Mouse (Mus musculus): ENCODE results near the gene Ano10. TPM values are rescaled to one million over a fixed set of nuclear protein-coding genes. Genes with fewer than 3 reads are reported as not detected.
"Not testable (repeated sequence)": the region's sequence is repeated elsewhere in the genome, so short reads cannot be mapped to it uniquely, and the experiment has no call there.

The Ano10 gene
- total and polyA plus RNA-seq, 2 experiments from 2014 or later = 34.5 to 48.6 TPM

DNA sequence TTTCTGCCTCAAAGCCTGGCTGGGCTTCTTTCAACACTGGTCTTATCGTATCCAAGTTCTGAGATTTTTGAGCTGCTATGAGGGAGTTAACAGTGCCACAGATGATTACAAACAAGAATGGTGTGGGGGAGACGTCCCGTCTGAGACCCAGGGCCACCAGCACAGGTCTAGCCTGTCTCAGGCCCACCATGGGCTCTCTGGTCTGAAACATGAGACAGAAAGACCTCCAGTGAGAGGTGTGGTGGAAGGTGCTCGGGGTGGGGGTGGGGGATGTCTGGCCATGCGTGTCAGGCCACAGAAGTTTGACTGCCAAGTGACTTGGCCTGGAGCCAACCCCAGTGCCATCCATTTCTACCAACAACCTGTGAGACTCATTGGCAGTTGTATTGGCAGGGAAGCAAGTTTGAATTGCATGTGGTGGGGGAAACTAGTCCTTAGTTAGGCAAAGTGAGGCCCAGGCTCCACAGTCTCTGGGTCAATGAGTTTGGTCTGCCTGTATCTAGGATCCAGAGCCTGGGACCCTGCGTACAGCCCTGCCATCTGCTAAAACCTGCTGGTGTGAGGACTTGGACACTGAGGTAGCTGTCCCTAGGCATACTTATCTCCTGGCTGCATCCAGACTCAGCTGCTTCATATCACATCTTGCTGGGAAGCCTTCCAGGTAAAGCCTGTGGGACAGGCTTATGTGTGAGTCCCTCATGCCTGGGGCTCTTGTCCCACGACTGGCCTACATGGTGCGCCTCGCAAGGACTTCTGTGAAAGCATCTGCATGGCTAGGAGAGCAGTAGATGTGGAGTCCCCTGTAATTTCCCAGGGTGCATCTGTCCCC lies 120.6 kb downstream of the Ano10 start:
- no peaks in the 10 kb centered on the region for H3K9me3 ChIP-seq (ENCODE audit: low read length)
- H3K4me1 ChIP-seq (ENCODE audit: insufficient read depth, low read length) = no peaks in the 10 kb centered on the region
- no peak for TF ChIP-seq CTCF (IDR thresholded peaks at IDR 0.05; ENCODE audit: low read depth)
- ATAC-seq = 0 out of 2 replicates have a peak, but pooled peaks have one; percentile 16
- H3K4me3 ChIP-seq (ENCODE audit: low read length) = no peak overlapping the region
- peak; percentile 68 for DNase-seq (ENCODE audit: low spot score)
- no peak overlapping the region for H3K4me2 ChIP-seq (ENCODE audit: low read depth, low read length)
- H3K36me3 ChIP-seq (ENCODE audit: insufficient read depth, low read length) = peaks cover 9% of the 10 kb centered on the region; the same call in 1 of the 2 replicates
- H3K27ac ChIP-seq = no peak overlapping the region
- no peak overlapping the region for H3K9ac ChIP-seq (replicated peaks; ENCODE audit: low read length)
- no peaks in the 10 kb centered on the region for H3K27me3 ChIP-seq (ENCODE audit: insufficient read depth, low read length)
- 58% methylated on average over 9 of the region's 9 CpGs for WGBS

DNA sequence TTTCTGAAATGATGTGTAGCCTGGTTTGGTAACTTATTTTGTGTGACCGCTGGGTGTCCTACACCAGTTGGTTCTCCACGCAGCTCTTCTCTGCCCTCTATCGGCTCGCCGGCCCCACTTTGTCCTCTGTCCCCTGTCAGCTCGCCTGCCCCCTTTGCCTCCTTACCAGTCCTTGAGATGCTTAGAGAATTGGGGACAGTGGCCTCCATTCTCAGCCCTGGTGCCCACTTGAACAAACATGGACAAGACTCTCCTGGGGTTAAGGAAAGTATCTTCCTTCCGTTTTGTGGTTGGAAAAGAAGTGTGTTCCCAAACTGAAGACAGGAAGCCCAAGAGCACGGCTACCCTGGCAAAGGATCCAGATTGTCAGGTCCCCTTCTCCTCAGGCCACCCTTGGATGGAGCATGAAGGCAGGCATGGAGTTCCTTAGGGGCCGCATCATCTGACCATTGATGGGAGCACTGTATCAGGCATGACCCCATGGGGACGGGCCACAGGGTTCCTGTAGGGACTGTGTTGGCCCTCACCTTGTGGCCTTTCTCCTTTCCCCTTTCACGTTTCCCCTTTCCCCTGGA lies 121.5 kb downstream of the Ano10 start:
- Histone ChIP-seq H3K9ac (replicated peaks; ENCODE audit: low read length) (no peak overlapping the region), H3K4me1 (ENCODE audit: insufficient read depth, low read length) (no peaks in the 10 kb centered on the region), H3K9me3 (ENCODE audit: low read length) (no peaks in the 10 kb centered on the region), H3K36me3 (ENCODE audit: insufficient read depth, low read length) (peaks cover 9% of the 10 kb centered on the region; the same call in 1 of the 2 replicates), H3K4me2 (ENCODE audit: low read depth, low read length) (no peak overlapping the region), H3K4me3 (ENCODE audit: low read length) (no peak overlapping the region), H3K27me3 (ENCODE audit: insufficient read depth, low read length) (no peaks in the 10 kb centered on the region), H3K27ac (no peak overlapping the region)
- no peak for ATAC-seq
- DNase-seq (ENCODE audit: low spot score) = no peak
- no peak for TF ChIP-seq CTCF (IDR thresholded peaks at IDR 0.05; ENCODE audit: low read depth)
- 87% methylated on average over 11 of the region's 11 CpGs for WGBS

DNA sequence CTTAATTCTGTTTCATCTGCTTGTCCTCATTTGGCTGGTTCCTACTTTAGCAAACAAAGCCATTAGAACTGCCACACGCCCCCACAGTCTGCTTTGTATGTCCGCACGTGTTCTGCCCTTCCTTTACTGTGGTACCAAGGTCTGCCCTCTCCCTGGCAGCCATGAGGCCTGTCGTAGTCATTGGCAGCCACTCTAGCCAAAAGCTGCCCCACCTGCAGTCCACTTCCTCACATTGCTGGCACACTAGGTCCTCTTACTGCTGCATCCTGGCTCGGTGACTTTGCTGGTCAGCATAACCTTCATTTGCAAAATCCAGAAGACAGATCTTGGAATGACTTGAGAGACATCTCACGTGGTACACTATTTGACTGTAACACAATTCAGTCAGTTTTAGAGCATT lies 124.3 kb downstream of the Ano10 start:
- TF ChIP-seq CTCF (IDR thresholded peaks at IDR 0.05; ENCODE audit: low read depth) = no peak
- peaks cover 22% of the 10 kb centered on the region; the same call in 1 of the 2 replicates for H3K36me3 ChIP-seq (ENCODE audit: insufficient read depth, low read length)
- H3K27me3 ChIP-seq (ENCODE audit: insufficient read depth, low read length) = no peaks in the 10 kb centered on the region
- no peak overlapping the region for H3K4me3 ChIP-seq (ENCODE audit: low read length)
- DNase-seq (ENCODE audit: low spot score) = no peak
- no peaks in the 10 kb centered on the region for H3K9me3 ChIP-seq (ENCODE audit: low read length)
- no peak overlapping the region for H3K9ac ChIP-seq (replicated peaks; ENCODE audit: low read length)
- no peak overlapping the region for H3K27ac ChIP-seq
- H3K4me2 ChIP-seq (ENCODE audit: low read depth, low read length) = no peak overlapping the region
- peak; percentile 33; the same call in 1 of the 2 replicates for ATAC-seq
- H3K4me1 ChIP-seq (ENCODE audit: insufficient read depth, low read length) = no peaks in the 10 kb centered on the region
- 70% methylated on average over 6 of the region's 6 CpGs for WGBS

DNA sequence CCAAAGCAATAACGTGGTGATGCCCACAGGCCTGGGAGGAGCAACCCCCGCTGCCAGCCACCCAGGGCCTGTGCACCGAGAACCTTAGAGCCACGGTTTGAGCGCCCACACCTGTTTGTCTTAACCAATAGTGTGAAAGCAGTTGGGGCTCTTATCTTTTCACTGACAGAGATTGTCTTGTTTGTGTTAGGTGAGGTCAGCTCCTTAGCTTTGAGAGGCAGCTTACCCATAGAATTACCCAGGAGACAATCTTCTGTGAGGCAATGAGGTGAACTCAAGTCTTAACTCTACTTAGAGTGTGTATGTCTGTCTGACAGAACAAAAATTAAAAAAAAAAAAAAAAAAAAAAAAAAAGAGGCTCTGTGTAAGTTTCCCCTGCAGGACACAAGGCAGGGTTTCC lies 126.5 kb downstream of the Ano10 start:
- H3K9ac ChIP-seq (replicated peaks; ENCODE audit: low read length); H3K4me1 ChIP-seq (ENCODE audit: insufficient read depth, low read length); H3K4me3 ChIP-seq (ENCODE audit: low read length); H3K4me2 ChIP-seq (ENCODE audit: low read depth, low read length); H3K9me3 ChIP-seq (ENCODE audit: low read length); H3K27me3 ChIP-seq (ENCODE audit: insufficient read depth, low read length); DNase-seq (ENCODE audit: low spot score); ATAC-seq; H3K27ac ChIP-seq: not testable (repeated sequence)
- 91% methylated on average over 5 of the region's 5 CpGs for WGBS
- H3K36me3 ChIP-seq (ENCODE audit: insufficient read depth, low read length) = peaks cover 35% of the 10 kb centered on the region; the same call in 1 of the 2 replicates

DNA sequence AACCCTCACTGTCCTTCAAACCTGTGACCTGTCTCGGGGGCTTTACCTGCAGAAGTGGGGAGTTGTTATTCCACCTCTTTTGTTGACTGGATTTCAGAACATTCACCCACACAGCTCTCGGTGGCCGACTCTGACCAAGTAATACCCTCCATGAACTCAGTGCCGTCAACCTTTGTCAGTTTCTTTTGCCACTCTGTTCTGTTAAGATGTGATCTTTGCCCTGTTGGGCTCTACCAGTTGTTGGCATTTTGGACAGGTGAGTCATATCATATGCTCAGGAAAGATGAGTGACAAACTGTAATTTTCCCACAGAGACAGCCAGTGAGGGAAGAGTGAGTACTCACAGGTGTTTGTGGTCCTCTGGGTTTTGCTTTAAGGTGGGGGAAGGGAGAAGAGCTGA lies 129.7 kb downstream of the Ano10 start:
- no peak for TF ChIP-seq CTCF (IDR thresholded peaks at IDR 0.05; ENCODE audit: low read depth)
- Histone ChIP-seq H3K4me1 (ENCODE audit: insufficient read depth, low read length) (no peaks in the 10 kb centered on the region), H3K27me3 (ENCODE audit: insufficient read depth, low read length) (no peaks in the 10 kb centered on the region), H3K9ac (replicated peaks; ENCODE audit: low read length) (no peak overlapping the region), H3K36me3 (ENCODE audit: insufficient read depth, low read length) (peaks cover 34% of the 10 kb centered on the region; the same call in 1 of the 2 replicates), H3K9me3 (ENCODE audit: low read length) (no peaks in the 10 kb centered on the region), H3K4me2 (ENCODE audit: low read depth, low read length) (no peak overlapping the region), H3K27ac (no peak overlapping the region), H3K4me3 (ENCODE audit: low read length) (no peak overlapping the region)
- DNase-seq (ENCODE audit: low spot score) (no peak), ATAC-seq (no peak)
- 96% methylated on average over 4 of the region's 4 CpGs for WGBS

DNA sequence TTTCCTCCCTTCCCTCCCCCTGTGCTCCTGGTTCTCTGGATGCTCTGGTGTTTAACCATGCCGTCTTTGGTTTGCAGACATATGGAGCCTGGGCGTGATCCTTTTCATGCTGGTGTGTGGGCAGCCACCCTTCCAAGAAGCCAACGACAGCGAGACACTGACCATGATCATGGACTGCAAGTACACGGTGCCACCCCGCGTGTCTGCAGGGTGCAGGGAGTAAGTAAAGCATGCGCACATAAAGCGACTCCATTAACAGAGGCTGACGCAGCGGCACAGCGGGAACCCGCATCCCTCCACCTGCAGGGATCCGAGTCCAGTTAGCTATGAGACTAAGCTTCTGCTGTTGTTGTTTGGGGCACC lies 137.2 kb downstream of the Ano10 start:
- 91% methylated on average over 14 of the region's 14 CpGs for WGBS
- DNase-seq (ENCODE audit: low spot score) = no peak
- TF ChIP-seq CTCF (IDR thresholded peaks at IDR 0.05; ENCODE audit: low read depth) = no peak
- no peaks in the 10 kb centered on the region for H3K4me1 ChIP-seq (ENCODE audit: insufficient read depth, low read length)
- no peak overlapping the region for H3K27ac ChIP-seq
- no peaks in the 10 kb centered on the region for H3K9me3 ChIP-seq (ENCODE audit: low read length)
- no peak for ATAC-seq
- H3K4me2 ChIP-seq (ENCODE audit: low read depth, low read length) = no peak overlapping the region
- H3K9ac ChIP-seq (replicated peaks; ENCODE audit: low read length) = no peak overlapping the region
- H3K27me3 ChIP-seq (ENCODE audit: insufficient read depth, low read length) = no peaks in the 10 kb centered on the region
- H3K4me3 ChIP-seq (ENCODE audit: low read length) = no peak overlapping the region
- peaks cover 24% of the 10 kb centered on the region; the same call in 1 of the 2 replicates for H3K36me3 ChIP-seq (ENCODE audit: insufficient read depth, low read length)
